Comparison of ENCODE assay signal across 8 mouse cellular contexts in genomic region chr4:44011799-44012198, GRCm38 (mm10). TPM values are rescaled to one million over a fixed set of nuclear protein-coding genes. Genes with fewer than 3 reads are reported as not detected.
A peak's percentile ranks its signal among the peaks of the same experiment; 100 is the strongest.
DNase-seq lines count a peak whose midpoint lies in the region; ATAC-seq and TF ChIP-seq lines count a peak whose summit lies in the region.

No protein-coding gene starts in this region.

- H3K9me3 ChIP-seq in hindbrain, embryonic 16.5 days (ENCODE audit: control insufficient read depth, low read length), result no peaks in the 10 kb centered on the region

- H3K27ac ChIP-seq in layer of hippocampus, adult 2 months, result peak overlapping the region; percentile 96
- peak overlapping the region; percentile 70; the same call in 1 of the 2 replicates for H3K27ac ChIP-seq in brown adipose tissue, adult 24 weeks (replicated peaks; ENCODE audit: low read depth, low read length)
- no peak overlapping the region for H3K27ac ChIP-seq in hindbrain, embryonic 16.5 days (ENCODE audit: low read depth, low read length)

- TF ChIP-seq CTCF in layer of hippocampus, adult 2 months (conservative IDR thresholded peaks at IDR 0.05), result no peak

- peak overlapping the region; percentile 59 for H3K4me2 ChIP-seq in hindbrain, embryonic 16.5 days (ENCODE audit: low read length)

- no peak for DNase-seq in layer of hippocampus, adult 2 months (ENCODE audit: low spot score in 2 of 2)
- DNase-seq in layer of hippocampus, adult 9-10 months (ENCODE audit: low spot score), result no peak
- DNase-seq in naive thymus-derived CD4-positive, alpha-beta T cell, adult 2 months (ENCODE audit: low read depth), result peak; percentile 52
- no peak for DNase-seq in adrenal gland, postnatal 10 days
- DNase-seq in thymus, adult 18-20 months, result no peak
- no peak for DNase-seq in kidney, postnatal 14 days

- whole genome bisulfite sequencing in hindbrain, embryonic 16.5 days, result 88% methylated on average over 3 of the region's 3 CpGs

- H3K4me3 ChIP-seq in layer of hippocampus, adult 2 months, result peak overlapping the region; percentile 78
- peak overlapping the region; percentile 86 for H3K4me3 ChIP-seq in brown adipose tissue, adult 24 weeks (ENCODE audit: insufficient read depth, low read depth, low read length)
- peak overlapping the region; percentile 96 for H3K4me3 ChIP-seq in hindbrain, embryonic 16.5 days (ENCODE audit: low read length)

- no peaks in the 10 kb centered on the region for H3K27me3 ChIP-seq in hindbrain, embryonic 16.5 days (replicated peaks; ENCODE audit: control insufficient read depth, insufficient read depth, low read length)

- no peaks in the 10 kb centered on the region for H3K36me3 ChIP-seq in hindbrain, embryonic 16.5 days (ENCODE audit: control insufficient read depth, insufficient read depth, low read length)

- peak overlapping the region; percentile 53 for H3K9ac ChIP-seq in hindbrain, embryonic 16.5 days (ENCODE audit: low read depth, low read length)

- ATAC-seq in hindbrain, embryonic 16.5 days, result no peak

- H3K4me1 ChIP-seq in brown adipose tissue, adult 24 weeks (ENCODE audit: control insufficient read depth, insufficient read depth, insufficient read length, low read length), result peaks cover 11% of the 10 kb centered on the region; the same call in 1 of the 2 replicates
- peaks cover 21% of the 10 kb centered on the region for H3K4me1 ChIP-seq in hindbrain, embryonic 16.5 days (ENCODE audit: control insufficient read depth, insufficient read depth, low read depth, low read length)

RNA-seq across cellular contexts. Expression of gene Clta, which starts 7.5 kb away (rescaled TPM):
- total RNA-seq in layer of hippocampus, adult 2 months (2021), result 100 to 1,000 TPM; 285 to 293 TPM
- 97.5 and 140 TPM in 2 replicates for polyA plus RNA-seq in brown adipose tissue, adult 24 weeks (2012; ENCODE audit: insufficient read depth, insufficient read length, missing spikeins)
- 332 and 364 TPM in 2 replicates for polyA plus RNA-seq in hindbrain, embryonic 16.5 days (2015; fragmentation: Nextera tagmentation; extraction: Ambion mirVana)
- total RNA-seq in adrenal gland, postnatal 10 days (2021), result 100 to 1,000 TPM; 156 to 174 TPM

RNA-seq across cellular contexts. Expression of gene Ccin, which starts 28.5 kb away (rescaled TPM):
- not detected for total RNA-seq in layer of hippocampus, adult 2 months (2021)
- not detected in 2 replicates for polyA plus RNA-seq in brown adipose tissue, adult 24 weeks (2012; ENCODE audit: insufficient read depth, insufficient read length, missing spikeins)
- not detected in 2 replicates for polyA plus RNA-seq in hindbrain, embryonic 16.5 days (2015; fragmentation: Nextera tagmentation; extraction: Ambion mirVana)
- total RNA-seq in adrenal gland, postnatal 10 days (2021), result not detected

RNA-seq across cellular contexts. Expression of gene Glipr2, which starts 54.6 kb away (rescaled TPM):
- 1 to 10 TPM; 2.5 to 2.7 TPM for total RNA-seq in layer of hippocampus, adult 2 months (2021)
- 2.9 and 4.3 TPM in 2 replicates for polyA plus RNA-seq in brown adipose tissue, adult 24 weeks (2012; ENCODE audit: insufficient read depth, insufficient read length, missing spikeins)
- polyA plus RNA-seq in hindbrain, embryonic 16.5 days (2015; fragmentation: Nextera tagmentation; extraction: Ambion mirVana), result 32.5 and 39.4 TPM in 2 replicates
- 10 to 100 TPM; 10.7 to 14.9 TPM for total RNA-seq in adrenal gland, postnatal 10 days (2021)
